Mouse (Mus musculus): Measurements from ENCODE around the gene Ptprg. TPM values are rescaled to one million over a fixed set of nuclear protein-coding genes. Genes with fewer than 3 reads are reported as not detected.

The Ptprg gene
- polyA plus RNA-seq, 1 experiment from 2014 or later: 38.5 TPM

- Histone ChIP-seq H3K4me1 (ENCODE audit: control insufficient read depth, insufficient read depth, low read depth, low read length) (no peaks in the 10 kb centered on the region), H3K27me3 (replicated peaks; ENCODE audit: control insufficient read depth, insufficient read depth, low read length) (no peaks in the 10 kb centered on the region), H3K36me3 (ENCODE audit: control insufficient read depth, insufficient read depth, low read length) (no peaks in the 10 kb centered on the region), H3K4me2 (ENCODE audit: low read length) (no peak overlapping the region), H3K9me3 (ENCODE audit: control insufficient read depth, low read length) (no peaks in the 10 kb centered on the region), H3K27ac (ENCODE audit: low read depth, low read length) (no peak overlapping the region), H3K9ac (ENCODE audit: low read depth, low read length) (no peak overlapping the region), H3K4me3 (ENCODE audit: low read length) (no peak overlapping the region)
- ATAC-seq: no peak
- 76% methylated on average over 6 of the region's 6 CpGs for WGBS
Measured at GRCm38 (mm10) chr14:11997555-11997954, 444.2 kb downstream of the Ptprg start.

DNA sequence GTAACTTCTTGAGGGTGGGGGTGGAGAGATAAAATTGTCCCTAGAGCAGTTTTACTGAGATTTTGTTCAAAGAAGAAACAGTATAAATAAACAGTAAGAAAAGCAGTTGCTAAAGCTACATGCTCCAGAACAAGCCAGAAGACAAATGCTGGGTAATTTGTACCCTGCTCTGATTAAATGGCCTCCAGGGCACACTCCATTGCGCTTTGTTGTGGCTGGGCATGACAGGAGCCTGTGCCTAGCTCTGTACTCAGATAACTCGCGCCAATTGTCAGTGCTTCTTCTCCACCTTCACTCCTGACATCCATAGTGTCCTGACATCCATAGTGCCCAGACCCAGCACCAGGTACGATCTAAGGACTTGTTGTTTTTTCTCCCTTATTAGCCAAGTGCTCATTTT is 445.1 kb downstream of the Ptprg start:
- no peaks in the 10 kb centered on the region for H3K36me3 ChIP-seq (ENCODE audit: control insufficient read depth, insufficient read depth, low read length)
- no peak overlapping the region for H3K9ac ChIP-seq (ENCODE audit: low read depth, low read length)
- no peak overlapping the region for H3K4me3 ChIP-seq (ENCODE audit: low read length)
- no peaks in the 10 kb centered on the region for H3K27me3 ChIP-seq (replicated peaks; ENCODE audit: control insufficient read depth, insufficient read depth, low read length)
- no peak overlapping the region for H3K4me2 ChIP-seq (ENCODE audit: low read length)
- H3K9me3 ChIP-seq (ENCODE audit: control insufficient read depth, low read length): no peaks in the 10 kb centered on the region
- no peak overlapping the region for H3K27ac ChIP-seq (ENCODE audit: low read depth, low read length)
- 74% methylated on average over 4 of the region's 4 CpGs for WGBS
- peak; percentile 45; the same call in 1 of the 2 replicates for ATAC-seq
- H3K4me1 ChIP-seq (ENCODE audit: control insufficient read depth, insufficient read depth, low read depth, low read length): no peaks in the 10 kb centered on the region

DNA sequence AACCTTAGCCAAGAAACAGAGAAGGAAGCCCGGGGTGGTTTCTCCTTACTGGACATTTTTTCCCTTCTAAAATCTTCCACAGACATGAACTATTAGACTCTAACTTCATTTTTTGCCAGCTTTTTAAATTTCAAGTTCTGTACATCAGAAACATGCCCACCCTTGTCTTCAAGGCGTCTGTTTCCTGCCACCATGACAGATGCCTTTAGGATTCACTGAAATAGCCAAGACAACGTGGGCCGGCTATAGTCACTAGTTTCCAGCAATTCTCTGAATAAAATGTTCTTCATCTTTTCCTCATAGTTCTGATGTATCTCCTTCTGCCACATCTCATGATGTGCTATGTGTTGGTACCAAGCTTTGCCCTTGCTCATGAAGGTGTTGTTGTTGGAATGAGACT is 450.7 kb downstream of the Ptprg start:
- WGBS: 89% methylated on average over 4 of the region's 4 CpGs
- no peak overlapping the region for H3K9ac ChIP-seq (ENCODE audit: low read depth, low read length)

GRCm38 (mm10) chr14:12011766-12012165 is 458.4 kb downstream of the Ptprg start:
- WGBS: 82% methylated on average over 5 of the region's 5 CpGs

More for the DNA sequence above, 450.7 kb downstream of the Ptprg start:
- Histone ChIP-seq H3K9me3 (ENCODE audit: control insufficient read depth, low read length) (no peaks in the 10 kb centered on the region), H3K36me3 (ENCODE audit: control insufficient read depth, insufficient read depth, low read length) (no peaks in the 10 kb centered on the region), H3K27me3 (replicated peaks; ENCODE audit: control insufficient read depth, insufficient read depth, low read length) (no peaks in the 10 kb centered on the region), H3K4me2 (ENCODE audit: low read length) (no peak overlapping the region), H3K4me1 (ENCODE audit: control insufficient read depth, insufficient read depth, low read depth, low read length) (no peaks in the 10 kb centered on the region), H3K27ac (ENCODE audit: low read depth, low read length) (no peak overlapping the region), H3K4me3 (ENCODE audit: low read length) (no peak overlapping the region)
- ATAC-seq: no peak

DNA sequence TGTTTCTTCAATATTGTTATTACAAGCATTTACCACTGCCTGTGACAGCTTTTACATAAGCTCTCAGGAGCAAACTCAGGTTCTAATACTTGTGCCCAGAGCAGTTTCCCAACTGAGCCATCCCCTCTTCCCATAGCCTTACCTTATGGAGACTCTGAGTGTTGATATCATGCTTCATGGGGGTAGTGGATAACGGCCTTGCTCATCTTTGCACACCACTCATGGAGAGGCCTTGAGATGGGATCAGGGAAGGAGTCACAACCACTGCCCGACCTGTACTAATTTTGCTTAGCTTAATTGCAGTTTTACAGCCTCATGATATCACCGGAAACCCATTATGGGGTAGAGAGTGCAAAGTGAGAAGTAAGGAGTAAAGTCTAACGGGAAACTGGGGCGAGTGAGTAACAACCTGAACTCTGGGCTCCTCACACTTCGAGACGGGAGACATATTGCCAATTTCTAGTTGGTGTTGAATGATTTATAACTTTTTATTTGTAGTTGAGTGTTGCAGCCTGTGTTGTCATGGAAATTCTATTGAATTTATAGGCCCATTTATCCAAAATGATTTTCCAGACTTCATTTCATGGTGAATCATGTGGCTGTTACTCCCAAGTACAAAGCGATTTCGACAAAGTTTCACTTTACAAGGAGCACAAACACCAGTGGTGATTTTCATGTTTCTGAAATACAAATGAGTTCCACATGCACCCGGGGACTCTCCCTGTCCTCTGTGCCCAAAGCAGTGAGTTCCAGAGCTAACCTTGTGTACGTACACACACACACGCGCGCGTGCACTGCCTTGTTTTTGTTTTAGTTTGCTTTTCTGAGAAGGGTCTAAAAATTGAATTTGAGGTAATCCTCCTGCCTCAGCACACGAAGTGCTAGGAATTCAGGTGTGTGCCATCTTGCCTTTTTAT is 472.7 kb downstream of the Ptprg start:
- 85% methylated on average over 16 of the region's 16 CpGs for WGBS
- Histone ChIP-seq H3K4me1 (ENCODE audit: control insufficient read depth, insufficient read depth, low read depth, low read length) (no peaks in the 10 kb centered on the region), H3K4me2 (ENCODE audit: low read length) (no peak overlapping the region), H3K27me3 (replicated peaks; ENCODE audit: control insufficient read depth, insufficient read depth, low read length) (no peaks in the 10 kb centered on the region), H3K9ac (ENCODE audit: low read depth, low read length) (no peak overlapping the region), H3K36me3 (ENCODE audit: control insufficient read depth, insufficient read depth, low read length) (no peaks in the 10 kb centered on the region), H3K9me3 (ENCODE audit: control insufficient read depth, low read length) (peaks cover 4% of the 10 kb centered on the region; the same call in 1 of the 2 replicates), H3K4me3 (ENCODE audit: low read length) (no peak overlapping the region), H3K27ac (ENCODE audit: low read depth, low read length) (no peak overlapping the region)
- no peak for ATAC-seq

More at GRCm38 (mm10) chr14:12011766-12012165, 458.4 kb downstream of the Ptprg start:
- Histone ChIP-seq H3K4me2 (ENCODE audit: low read length) (no peak overlapping the region), H3K9me3 (ENCODE audit: control insufficient read depth, low read length) (no peaks in the 10 kb centered on the region), H3K9ac (ENCODE audit: low read depth, low read length) (no peak overlapping the region), H3K27me3 (replicated peaks; ENCODE audit: control insufficient read depth, insufficient read depth, low read length) (no peaks in the 10 kb centered on the region), H3K36me3 (ENCODE audit: control insufficient read depth, insufficient read depth, low read length) (no peaks in the 10 kb centered on the region), H3K4me1 (ENCODE audit: control insufficient read depth, insufficient read depth, low read depth, low read length) (no peaks in the 10 kb centered on the region), H3K4me3 (ENCODE audit: low read length) (no peak overlapping the region), H3K27ac (ENCODE audit: low read depth, low read length) (no peak overlapping the region)
- ATAC-seq: no peak

- ATAC-seq: no peak
- WGBS: 80% methylated on average over 8 of the region's 8 CpGs
- Histone ChIP-seq H3K27me3 (replicated peaks; ENCODE audit: control insufficient read depth, insufficient read depth, low read length) (no peaks in the 10 kb centered on the region), H3K4me2 (ENCODE audit: low read length) (no peak overlapping the region), H3K9me3 (ENCODE audit: control insufficient read depth, low read length) (peaks cover 4% of the 10 kb centered on the region; the same call in 1 of the 2 replicates), H3K27ac (ENCODE audit: low read depth, low read length) (no peak overlapping the region), H3K4me1 (ENCODE audit: control insufficient read depth, insufficient read depth, low read depth, low read length) (no peaks in the 10 kb centered on the region), H3K36me3 (ENCODE audit: control insufficient read depth, insufficient read depth, low read length) (no peaks in the 10 kb centered on the region), H3K9ac (ENCODE audit: low read depth, low read length) (no peak overlapping the region), H3K4me3 (ENCODE audit: low read length) (no peak overlapping the region)
Measured at GRCm38 (mm10) chr14:12027247-12027646, 473.9 kb downstream of the Ptprg start.

GRCm38 (mm10) chr14:12029926-12030325 is 476.6 kb downstream of the Ptprg start:
- H3K9me3 ChIP-seq (ENCODE audit: control insufficient read depth, low read length): peaks cover 4% of the 10 kb centered on the region; the same call in 1 of the 2 replicates
- H3K27ac ChIP-seq (ENCODE audit: low read depth, low read length): no peak overlapping the region
- H3K9ac ChIP-seq (ENCODE audit: low read depth, low read length): no peak overlapping the region
- no peak for ATAC-seq
- no peak overlapping the region for H3K4me2 ChIP-seq (ENCODE audit: low read length)
- H3K27me3 ChIP-seq (replicated peaks; ENCODE audit: control insufficient read depth, insufficient read depth, low read length): no peaks in the 10 kb centered on the region
- no peaks in the 10 kb centered on the region for H3K4me1 ChIP-seq (ENCODE audit: control insufficient read depth, insufficient read depth, low read depth, low read length)
- 86% methylated on average over 2 of the region's 2 CpGs for WGBS
- H3K36me3 ChIP-seq (ENCODE audit: control insufficient read depth, insufficient read depth, low read length): no peaks in the 10 kb centered on the region
- H3K4me3 ChIP-seq (ENCODE audit: low read length): no peak overlapping the region

DNA sequence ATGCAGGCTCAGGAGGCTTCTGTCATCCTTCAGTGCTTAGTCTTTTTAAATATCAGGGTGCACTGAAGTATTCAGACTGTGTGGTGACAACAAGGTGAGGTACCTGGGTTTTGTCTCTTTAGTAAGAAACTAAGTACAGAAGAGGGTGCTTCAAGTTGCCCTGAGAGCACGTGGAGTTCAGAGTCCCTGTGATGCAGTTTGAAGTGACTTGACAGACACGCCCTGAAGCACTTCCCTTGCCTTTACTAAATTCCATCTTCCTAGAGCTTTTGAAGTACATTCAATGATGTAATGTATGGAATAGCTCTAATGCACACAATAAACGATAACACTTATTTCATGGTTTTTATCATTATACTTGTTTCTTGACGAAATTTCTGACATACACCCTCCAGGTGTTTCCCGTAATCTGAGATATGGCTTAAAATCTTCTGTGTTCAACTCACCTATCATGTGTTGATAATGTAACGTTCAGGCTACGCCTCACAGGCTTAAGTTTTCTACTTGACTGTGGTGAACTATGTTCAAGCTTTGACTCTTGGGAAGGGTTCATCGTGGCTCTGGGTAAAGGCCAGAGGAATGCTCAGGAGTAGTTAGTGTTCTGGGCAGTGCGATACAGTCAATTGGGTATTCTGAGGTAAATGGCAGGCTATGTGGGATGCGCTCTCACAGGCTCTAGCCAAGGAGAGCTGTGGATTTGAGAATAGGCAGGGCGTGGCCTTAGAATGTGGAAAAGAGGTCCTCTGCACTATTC is 483.4 kb downstream of the Ptprg start:
- no peaks in the 10 kb centered on the region for H3K27me3 ChIP-seq (replicated peaks; ENCODE audit: control insufficient read depth, insufficient read depth, low read length)
- H3K27ac ChIP-seq (ENCODE audit: low read depth, low read length): no peak overlapping the region
- H3K4me1 ChIP-seq (ENCODE audit: control insufficient read depth, insufficient read depth, low read depth, low read length): no peaks in the 10 kb centered on the region
- WGBS: 91% methylated on average over 11 of the region's 11 CpGs
- H3K9me3 ChIP-seq (ENCODE audit: control insufficient read depth, low read length): no peaks in the 10 kb centered on the region
- H3K4me2 ChIP-seq (ENCODE audit: low read length): no peak overlapping the region
- no peak overlapping the region for H3K9ac ChIP-seq (ENCODE audit: low read depth, low read length)
- no peak for ATAC-seq
- no peak overlapping the region for H3K4me3 ChIP-seq (ENCODE audit: low read length)
- H3K36me3 ChIP-seq (ENCODE audit: control insufficient read depth, insufficient read depth, low read length): no peaks in the 10 kb centered on the region

GRCm38 (mm10) chr14:12039743-12040142 is 486.4 kb downstream of the Ptprg start:
- H3K9me3 ChIP-seq (ENCODE audit: control insufficient read depth, low read length): no peaks in the 10 kb centered on the region
- no peak overlapping the region for H3K27ac ChIP-seq (ENCODE audit: low read depth, low read length)
- ATAC-seq: no peak
- H3K36me3 ChIP-seq (ENCODE audit: control insufficient read depth, insufficient read depth, low read length): no peaks in the 10 kb centered on the region
- no peak overlapping the region for H3K9ac ChIP-seq (ENCODE audit: low read depth, low read length)
- H3K4me3 ChIP-seq (ENCODE audit: low read length): no peak overlapping the region
- no peaks in the 10 kb centered on the region for H3K27me3 ChIP-seq (replicated peaks; ENCODE audit: control insufficient read depth, insufficient read depth, low read length)
- 89% methylated on average over 3 of the region's 3 CpGs for WGBS
- H3K4me2 ChIP-seq (ENCODE audit: low read length): no peak overlapping the region
- H3K4me1 ChIP-seq (ENCODE audit: control insufficient read depth, insufficient read depth, low read depth, low read length): no peaks in the 10 kb centered on the region
